Mouse (Mus musculus) cerebellum, adult 18-20 months (tissue): ENCODE measurements at regions not wholly inside any gene's neighbourhood (a gene's known extent, or its start where the extent isn't known, plus 50 kb on each side); places are given as distances from the start of the nearest gene placed in this dataset.

Source experiments
- DNase-seq, 2 experiments: peaks; one replicate each; pipeline ENCODE4 v3.0.0; 2021

- DNase-seq, result no peak
Observed at GRCm38 (mm10) chr12:74518032-74518431, 201.8 kb upstream of the Gm11042 start.

DNA sequence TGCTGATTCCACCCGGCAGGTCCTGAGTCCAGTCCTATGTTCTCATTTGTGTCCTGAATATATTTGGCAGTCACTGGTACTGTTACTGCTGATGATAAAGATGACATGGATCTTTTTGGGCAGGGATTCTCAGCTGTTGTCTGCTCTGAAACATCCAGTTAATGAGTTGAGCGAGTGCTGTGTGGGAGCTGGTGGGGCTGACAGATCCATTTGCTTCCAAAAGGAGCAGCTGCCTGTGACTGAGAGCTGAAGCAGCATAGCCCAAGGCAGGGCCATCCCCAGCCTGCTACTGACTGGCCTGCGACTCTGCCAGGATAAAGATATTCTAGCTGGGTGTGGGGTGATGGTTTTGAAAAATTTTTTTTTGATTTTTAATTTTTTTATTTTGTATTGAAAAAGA is 200.3 kb upstream of the Gm11042 start:
- no peak for DNase-seq

- no peak for DNase-seq
Observed at GRCm38 (mm10) chr12:74502791-74503190, 186.6 kb upstream of the Gm11042 start.

DNA sequence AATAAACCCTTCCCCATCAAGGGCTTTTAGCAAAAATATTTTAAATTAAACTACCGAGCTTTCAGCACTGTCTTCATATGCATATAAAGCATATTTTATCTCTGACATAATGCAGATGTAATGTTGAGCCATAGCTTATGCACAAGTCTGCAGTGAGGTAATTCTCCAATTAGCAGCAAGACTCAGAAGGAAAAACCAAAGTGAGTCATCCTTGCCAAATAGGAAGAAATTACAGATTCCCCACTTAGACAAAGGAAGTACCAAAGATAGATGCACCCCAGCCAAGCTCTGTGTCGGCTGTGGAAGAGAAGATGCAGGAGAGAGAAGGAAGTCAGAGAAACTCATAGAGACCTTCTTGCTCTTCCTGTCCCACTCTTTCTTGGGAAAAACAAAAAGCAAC is 161.4 kb upstream of the Gm11042 start:
- DNase-seq, result no peak

DNA sequence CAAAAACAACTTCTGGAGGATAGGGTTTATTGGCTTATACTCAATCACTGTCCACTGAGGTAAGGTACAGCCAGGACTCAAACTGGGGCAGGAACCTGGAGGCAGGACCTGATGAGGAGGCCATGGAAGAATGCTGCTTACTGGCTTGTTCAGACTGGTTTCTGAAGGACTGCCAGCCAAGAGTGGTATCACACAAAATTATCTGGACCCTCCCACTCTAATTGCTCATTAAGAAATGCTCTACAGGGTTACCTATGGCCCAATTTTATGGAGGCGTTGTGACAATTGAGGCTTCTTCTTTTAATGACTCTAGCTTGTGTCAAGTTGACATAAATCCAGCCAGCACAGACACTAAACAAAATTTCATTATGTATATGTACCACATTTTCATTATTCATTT is 158.5 kb upstream of the Gm11042 start:
- no peak for DNase-seq

- DNase-seq, result no peak
Observed at GRCm38 (mm10) chr12:74458521-74458920, 142.3 kb upstream of the Gm11042 start.

- DNase-seq, result no peak
Observed at GRCm38 (mm10) chr12:74452375-74453090, 136.3 kb upstream of the Gm11042 start.

DNA sequence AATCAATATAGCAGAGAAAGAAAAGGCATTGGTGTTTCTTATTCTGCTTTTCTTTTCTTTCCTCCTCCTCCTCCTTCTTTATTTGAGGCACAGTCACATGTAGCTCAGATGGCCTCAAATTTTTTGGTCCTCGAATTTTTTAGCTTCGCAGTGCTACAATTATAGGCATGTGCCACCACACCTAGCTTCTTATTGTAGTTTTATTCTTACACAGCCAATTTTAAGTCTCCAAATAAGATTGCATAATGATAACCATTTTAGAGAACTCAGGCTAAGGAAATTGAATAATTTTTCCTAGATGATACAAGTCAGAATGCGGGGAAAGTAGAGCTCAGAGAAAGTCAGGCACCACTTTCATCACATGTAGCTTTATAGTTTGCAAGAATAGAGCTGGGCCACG is 132.1 kb upstream of the Gm11042 start:
- no peak for DNase-seq

- no peak for DNase-seq
Observed at GRCm38 (mm10) chr12:74434874-74435273, 118.7 kb upstream of the Gm11042 start.

- DNase-seq, result no peak
Observed at GRCm38 (mm10) chr12:74414738-74415137, 98.5 kb upstream of the Gm11042 start.

GRCm38 (mm10) chr12:74410511-74410910 is 94.3 kb upstream of the Gm11042 start:
- no peak for DNase-seq

GRCm38 (mm10) chr12:74407591-74408095 is 91.4 kb upstream of the Gm11042 start:
- DNase-seq, result no peak

DNA sequence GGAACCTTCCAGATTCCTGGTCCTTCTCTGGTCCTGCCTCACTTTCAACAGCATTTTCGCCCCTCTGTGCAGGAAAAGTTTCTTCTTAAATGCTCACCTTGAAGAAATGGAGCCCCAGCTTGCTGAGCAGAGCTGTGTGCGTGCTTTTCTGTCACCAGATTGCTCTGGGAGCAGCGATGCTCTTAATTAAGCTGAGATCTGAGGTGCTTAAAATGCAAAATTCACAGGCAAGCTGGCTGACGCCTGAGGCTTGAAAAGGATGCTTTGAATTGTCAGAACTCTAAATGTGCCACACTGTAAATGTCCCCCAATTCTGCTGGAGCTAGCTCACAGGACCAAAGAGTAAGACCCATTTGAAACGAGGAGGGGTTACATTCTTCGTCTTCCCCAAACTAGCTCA is 73.6 kb upstream of the Gm11042 start:
- DNase-seq, result no peak
